Mouse (Mus musculus) heart, adult 11 months (tissue): ENCODE measurements around the gene Urod.

ENCODE experiments used
- DNase-seq: peaks from one replicate; pipeline ENCODE4 v3.0.0; 2022

The Urod gene

DNA sequence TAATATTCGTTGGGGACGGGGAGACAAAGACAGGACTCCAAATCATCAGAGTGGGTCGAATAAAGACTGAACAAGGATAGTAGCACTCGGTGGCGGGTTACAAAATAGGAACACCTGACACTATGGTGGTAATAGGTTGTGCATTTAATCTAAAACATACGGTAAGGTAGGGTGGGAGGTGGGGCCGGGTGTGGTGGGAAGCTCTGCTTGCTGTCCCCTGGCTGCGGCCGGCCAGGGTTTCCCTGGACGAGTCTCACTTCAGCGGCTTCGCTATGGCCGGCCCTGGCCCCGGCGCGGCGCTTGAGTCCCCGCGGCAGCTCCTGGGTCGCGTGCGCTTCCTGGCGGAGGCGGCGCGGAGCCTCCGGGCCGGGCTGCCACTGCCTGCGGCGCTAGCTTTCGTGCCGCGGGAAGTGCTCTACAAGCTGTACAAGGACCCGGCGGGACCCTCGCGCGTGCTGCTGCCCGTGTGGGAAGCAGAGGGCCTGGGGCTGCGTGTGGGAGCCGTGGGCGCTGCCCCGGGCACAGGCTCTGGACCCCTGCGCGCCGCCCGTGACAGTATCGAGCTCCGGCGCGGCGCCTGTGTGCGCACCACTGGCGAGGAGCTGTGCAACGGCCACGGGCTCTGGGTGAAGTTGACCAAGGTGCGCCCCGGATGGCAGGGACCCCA, 1.1 kb upstream of the Urod start, which contains the start of gene Hectd3:
Gene Hectd3 (plus strand): TSS at position 187 of the 667 bp plus-strand sequence.
- peak; percentile 97 for DNase-seq

DNA sequence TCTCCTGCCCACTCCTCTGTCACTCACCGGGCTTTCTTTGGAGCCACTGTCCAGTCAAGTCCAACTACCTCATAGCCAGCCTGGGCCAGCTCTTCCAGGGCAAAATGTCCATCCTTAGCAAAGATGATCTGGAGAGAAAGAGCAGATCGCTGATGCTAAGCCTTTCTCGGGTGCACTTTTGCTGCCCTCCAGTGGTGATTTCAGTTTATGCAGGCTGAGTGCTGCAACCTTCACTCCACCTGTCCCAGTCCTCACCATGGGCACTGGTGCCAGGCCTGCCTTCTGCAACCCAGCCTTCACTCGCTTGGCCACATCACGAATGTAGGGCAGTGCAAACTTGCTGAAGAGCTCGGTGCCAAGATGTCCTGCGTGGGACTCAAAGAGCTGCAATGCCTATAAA, 2.8 kb downstream of the Urod start:
- DNase-seq = peak; percentile 96

DNA sequence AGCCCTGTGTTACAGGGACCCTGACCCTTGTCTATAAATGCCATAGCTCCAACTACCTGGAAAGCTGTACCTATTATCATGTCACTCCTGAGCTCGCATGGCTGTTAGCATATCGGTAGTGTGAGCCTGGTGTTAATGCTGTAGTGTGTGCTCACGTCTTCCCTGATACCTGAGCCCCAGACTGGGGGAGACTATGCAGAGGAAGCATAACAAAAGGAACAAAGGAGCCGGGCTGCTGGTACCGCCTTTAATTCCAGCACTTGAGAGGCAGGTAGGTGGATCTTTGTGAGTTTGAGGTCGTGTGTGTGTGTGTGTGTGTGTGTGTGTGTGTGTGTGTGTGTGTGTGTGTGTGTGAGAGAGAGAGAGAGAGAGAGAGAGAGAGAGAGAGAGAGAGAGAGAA, 4.5 kb downstream of the Urod start:
- no peak for DNase-seq

DNA sequence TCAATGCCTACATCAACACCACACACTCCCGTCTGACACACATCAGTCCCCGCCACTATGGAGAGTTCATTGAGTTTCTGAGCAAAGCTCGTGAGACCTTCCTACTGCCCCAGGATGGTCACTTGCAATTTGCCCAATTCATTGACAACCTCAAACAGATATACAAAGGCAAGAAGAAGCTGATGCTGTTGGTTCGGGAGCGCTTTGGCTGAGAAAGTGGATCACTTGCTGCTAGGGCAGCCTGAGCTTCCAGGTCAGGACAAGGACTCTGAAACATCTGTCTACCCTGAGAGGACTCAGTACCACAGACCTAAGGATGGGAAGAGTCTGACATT, 7.1 kb downstream of the Urod start:
- DNase-seq = no peak

DNA sequence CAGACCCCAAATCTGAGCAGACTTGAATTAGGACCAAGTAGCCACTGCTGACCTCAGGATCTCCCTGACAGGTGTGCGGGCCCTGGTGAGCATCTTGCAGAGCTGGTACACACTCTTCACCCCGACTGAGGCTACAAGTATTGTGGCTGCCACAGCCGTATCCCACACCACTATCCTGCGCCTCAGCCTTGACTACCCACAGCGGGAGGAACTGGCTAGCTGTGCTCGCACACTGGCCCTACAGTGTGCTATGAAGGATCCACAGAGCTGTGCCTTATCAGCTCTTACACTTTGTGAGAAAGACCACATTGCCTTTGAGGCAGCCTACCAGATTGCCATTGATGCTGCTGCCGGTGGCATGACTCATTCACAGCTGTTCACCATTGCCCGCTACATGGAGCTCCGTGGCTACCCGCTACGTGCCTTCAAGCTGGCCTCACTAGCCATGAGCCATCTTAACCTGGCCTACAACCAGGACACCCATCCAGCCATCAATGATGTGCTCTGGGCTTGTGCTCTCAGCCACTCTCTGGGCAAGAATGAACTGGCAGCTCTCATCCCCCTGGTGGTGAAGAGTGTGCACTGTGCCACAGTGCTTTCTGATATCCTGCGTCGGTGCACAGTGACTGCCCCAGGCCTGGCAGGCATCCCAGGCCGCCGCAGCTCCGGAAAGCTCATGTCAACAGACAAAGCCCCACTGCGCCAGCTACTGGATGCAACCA, 7.7 kb downstream of the Urod start:
- DNase-seq = peak; percentile 96

DNA sequence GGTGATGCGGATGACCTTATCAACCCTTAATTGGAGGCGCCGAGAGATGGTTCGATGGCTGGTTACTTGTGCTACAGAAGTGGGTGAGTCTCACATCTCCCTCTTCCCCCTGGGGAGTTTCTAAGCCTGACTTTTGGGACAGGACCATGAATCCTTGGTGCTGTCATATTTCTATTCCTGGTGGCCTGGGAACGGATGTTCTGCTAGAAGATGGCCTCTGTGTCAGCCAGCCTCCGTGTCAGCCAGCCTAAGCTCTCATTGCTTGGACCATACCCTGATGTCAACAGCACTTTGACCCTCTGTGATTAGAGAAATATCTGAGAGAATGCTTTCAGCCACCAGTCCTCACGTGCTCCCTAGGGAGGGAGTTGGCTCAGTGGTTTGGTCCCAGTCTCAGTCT, 8.5 kb downstream of the Urod start:
- DNase-seq = peak; percentile 92

DNA sequence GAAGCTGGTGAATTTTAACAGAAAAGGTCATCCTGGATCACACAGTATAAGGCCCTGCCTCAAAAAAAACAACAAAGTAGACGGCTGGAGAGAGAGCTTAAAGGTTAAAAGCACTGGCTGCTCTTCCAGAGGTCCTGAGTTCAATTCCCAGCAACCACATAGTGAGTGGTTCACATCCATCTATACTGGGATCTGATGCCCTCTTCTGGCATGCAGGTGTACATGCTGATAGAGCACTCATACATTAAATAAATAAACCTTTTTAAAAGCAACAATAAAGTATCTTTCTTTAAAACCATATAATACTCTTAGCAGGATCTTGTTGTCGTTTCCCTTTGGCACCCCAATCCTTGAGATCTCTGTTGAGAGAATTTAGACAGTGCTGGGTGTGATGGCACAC, 17.7 kb downstream of the Urod start:
- DNase-seq = peak; percentile 12

DNA sequence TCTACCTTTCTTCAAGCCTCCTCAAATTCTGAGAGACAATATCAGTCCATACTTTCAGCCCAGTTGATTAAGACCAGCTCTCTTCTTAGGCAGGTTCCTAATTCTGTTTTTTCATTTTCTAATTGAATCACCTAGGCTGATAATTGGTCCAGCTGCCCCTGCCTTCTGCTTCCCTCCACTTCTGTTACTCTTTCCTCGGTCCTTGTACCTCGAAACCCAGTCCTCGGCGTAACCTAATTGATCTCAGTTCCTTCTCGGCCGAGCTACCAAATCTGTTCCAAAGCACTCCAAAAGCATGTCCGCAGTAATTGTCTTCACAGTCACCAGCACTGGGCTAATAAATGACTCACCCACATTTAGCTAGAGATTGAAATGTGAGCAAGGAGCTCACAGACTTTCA, 39.3 kb downstream of the Urod start:
- peak; percentile 65 for DNase-seq

DNA sequence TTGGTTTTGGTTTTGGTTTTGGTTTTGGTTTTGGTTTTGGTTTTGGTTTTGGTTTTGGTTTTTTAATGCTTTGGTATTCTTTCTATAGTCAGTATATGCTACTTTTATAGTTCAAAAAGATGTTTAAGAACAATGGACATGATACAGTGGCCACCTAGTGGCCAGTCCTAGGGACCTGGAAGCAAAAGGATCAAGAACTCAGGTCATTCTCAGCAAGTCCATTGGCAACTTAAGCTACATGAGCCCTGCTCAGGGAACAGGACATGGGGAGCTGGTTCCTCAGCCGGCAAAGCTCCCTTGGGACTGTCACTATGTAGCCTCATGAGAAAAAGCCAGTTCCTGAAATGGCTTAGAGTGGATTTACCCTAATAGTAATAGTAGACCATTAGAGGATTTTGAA, 42.6 kb downstream of the Urod start:
- no peak for DNase-seq

DNA sequence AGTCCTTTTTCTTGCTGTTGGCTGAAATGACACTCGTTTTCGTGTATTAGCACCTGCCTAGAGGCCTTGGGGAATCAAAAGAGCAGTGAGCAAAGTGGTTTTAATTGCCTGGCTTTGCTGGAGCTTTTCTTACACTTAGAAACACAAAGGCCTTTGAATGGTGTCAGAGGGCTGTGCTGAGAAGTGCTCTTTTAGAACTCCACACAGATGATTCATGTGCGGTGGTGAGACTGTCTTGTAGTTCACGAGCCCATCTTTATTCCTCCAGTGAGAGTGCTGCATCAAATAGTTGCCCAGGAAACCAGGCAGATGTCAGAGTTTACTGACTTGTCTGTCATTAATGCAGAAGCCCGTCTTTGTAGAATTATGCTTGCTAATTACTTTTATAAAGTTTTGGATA, 50.2 kb downstream of the Urod start:
- DNase-seq = no peak

DNA sequence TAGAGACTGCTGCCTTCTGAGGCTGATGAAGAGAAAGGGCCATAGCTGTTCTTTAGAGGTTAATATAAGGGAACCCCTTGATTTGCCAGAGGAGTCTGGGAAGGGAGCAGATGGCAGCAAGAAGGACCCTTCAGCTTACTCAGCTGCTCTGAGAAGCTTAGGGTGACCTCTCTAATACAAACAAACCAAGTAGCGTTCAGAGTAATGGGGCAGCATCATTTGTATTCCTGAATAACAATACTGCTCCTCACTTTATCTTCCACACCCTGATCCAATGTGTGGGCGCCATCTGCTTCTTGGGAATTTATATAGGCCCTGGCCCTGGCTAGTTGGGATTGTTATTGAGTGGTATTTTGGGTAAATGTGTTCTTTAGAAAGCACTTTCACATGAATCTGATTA, 51.5 kb downstream of the Urod start:
- DNase-seq = no peak
